Mouse (Mus musculus) ES-Bruce4 (cell line): ENCODE data around the gene Iqgap3.

Experiments used
- CTCF ChIP-seq: IDR thresholded peaks from one replicate; pipeline ENCODE4 v1.8.1; 2011; ENCODE audit warnings: low read depth, low read length
- POLR2A ChIP-seq: IDR thresholded peaks from one replicate; pipeline ENCODE4 v1.8.1; 2011; ENCODE audit warnings: low read length; ENCODE audit not compliant: insufficient read depth

DNA sequence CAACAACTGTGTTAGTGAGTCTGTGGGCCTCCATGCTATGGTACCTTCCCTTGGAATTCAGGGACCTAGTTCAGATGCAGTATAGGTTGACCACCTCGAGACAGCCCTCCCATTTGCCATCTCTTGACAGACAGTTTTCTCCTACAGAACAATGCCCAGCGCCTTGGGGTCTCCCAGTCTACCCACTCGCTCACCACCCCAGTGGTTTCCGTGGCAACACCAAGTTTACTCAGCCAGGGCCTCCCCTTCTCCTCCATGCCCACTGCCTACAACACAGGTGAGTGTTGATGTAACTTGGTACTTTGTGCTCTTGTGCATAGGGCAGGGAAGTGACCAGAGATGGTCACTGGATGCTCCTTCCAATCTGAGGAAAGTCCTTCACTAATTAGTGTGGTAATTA is 81.0 kb downstream of the Iqgap3 start:
- no peak for TF ChIP-seq CTCF
- no peak for TF ChIP-seq POLR2A
